Mouse (Mus musculus) forebrain, embryonic 12.5 days (tissue): Measurements from ENCODE around the gene Gpbar1. TPM values are rescaled to one million over a fixed set of nuclear protein-coding genes. Genes with fewer than 3 reads are reported as not detected.
"Not testable (repeated sequence)": the region's sequence is repeated elsewhere in the genome, so short reads cannot be mapped to it uniquely, and the experiment has no call there.

Source experiments
- ATAC-seq: fragments of 200-750 bp; cut with Nextera tagmentation; 2 replicates; pipeline ENCODE4 v1.8.0; 2017; ENCODE audit warnings: moderate TSS enrichment; ENCODE audit not compliant: low FRiP score
- H3K27ac ChIP-seq: fragments of 300-500 bp; sonication (generic); 2 replicates; pipeline ENCODE4 v1.5.1; 2016; ENCODE audit warnings: mild to moderate bottlenecking
- H3K27me3 ChIP-seq: fragments of 300-500 bp; sonication (generic); 2 replicates; pipeline ENCODE4 v1.6.1; 2016; ENCODE audit warnings: mild to moderate bottlenecking
- H3K36me3 ChIP-seq: fragments of 300-500 bp; sonication (generic); replicated peaks from 2 replicates; pipeline ENCODE4 v1.6.1; 2016; ENCODE audit warnings: mild to moderate bottlenecking
- H3K4me1 ChIP-seq: fragments of 300-500 bp; sonication (generic); 2 replicates; pipeline ENCODE4 v1.6.1; 2016
- H3K4me2 ChIP-seq: fragments of 300-500 bp; sonication (generic); 2 replicates; pipeline ENCODE4 v1.6.1; 2016; ENCODE audit warnings: mild to moderate bottlenecking, moderate library complexity
- H3K4me3 ChIP-seq: fragments of 300-500 bp; sonication (generic); replicated peaks from 2 replicates; pipeline ENCODE4 v1.5.1; 2016; ENCODE audit warnings: mild to moderate bottlenecking
- H3K9ac ChIP-seq: fragments of 300-500 bp; sonication (generic); 2 replicates; pipeline ENCODE4 v1.6.1; 2016; ENCODE audit warnings: mild to moderate bottlenecking
- H3K9me3 ChIP-seq: fragments of 300-500 bp; sonication (generic); 2 replicates; pipeline ENCODE4 v1.6.1; 2016
- WGBS: fragments of 180-500 bp; shearing (Covaris S2); methylation state at CpG from one replicate; pipeline ENCODE4 v1.1.7; 2016; 5-methylcytosine and 5-hydroxymethylcytosine counted together
- polyA plus RNA-seq: library from polyadenylated mRNA; unstranded; fragments of >200 nt; fragmentation: Nextera tagmentation; extraction: Ambion mirVana; gene quantifications from 2 replicates; pipeline ENCODE4 v1.2.1, GENCODE M21; 2016

Gene Gpbar1
- polyA plus RNA-seq, 1 experiment from 2014 or later, result 0.29 TPM

- Histone ChIP-seq H3K27me3 (no peaks in the 10 kb centered on the region), H3K9me3 (no peaks in the 10 kb centered on the region)
These were observed 37.9 kb downstream of the Gpbar1 start for GRCm38 (mm10) chr1:74316114-74316827.

GRCm38 (mm10) chr1:74318711-74319110 lies 40.4 kb downstream of the Gpbar1 start:
- no peak overlapping the region for H3K4me2 ChIP-seq
- H3K36me3 ChIP-seq, result no peaks in the 10 kb centered on the region
- no peaks in the 10 kb centered on the region for H3K9me3 ChIP-seq
- 86% methylated on average over 3 of the region's 3 CpGs for WGBS
- H3K9ac ChIP-seq, result no peak overlapping the region
- no peaks in the 10 kb centered on the region for H3K4me1 ChIP-seq
- no peak overlapping the region for H3K27ac ChIP-seq
- no peak for ATAC-seq
- no peak overlapping the region for H3K4me3 ChIP-seq
- H3K27me3 ChIP-seq, result no peaks in the 10 kb centered on the region

More at GRCm38 (mm10) chr1:74316114-74316827, 37.9 kb downstream of the Gpbar1 start:
- no peaks in the 10 kb centered on the region for H3K4me1 ChIP-seq
- WGBS, result 83% methylated on average over 4 of the region's 4 CpGs
- no peak overlapping the region for H3K4me2 ChIP-seq
- no peak overlapping the region for H3K4me3 ChIP-seq
- ATAC-seq, result no peak
- no peak overlapping the region for H3K27ac ChIP-seq
- no peaks in the 10 kb centered on the region for H3K36me3 ChIP-seq
- no peak overlapping the region for H3K9ac ChIP-seq

GRCm38 (mm10) chr1:74321396-74321795 lies 43.0 kb downstream of the Gpbar1 start:
- Histone ChIP-seq H3K9me3 (no peaks in the 10 kb centered on the region), H3K4me3 (no peak overlapping the region), H3K27ac (no peak overlapping the region), H3K36me3 (no peaks in the 10 kb centered on the region), H3K4me1 (no peaks in the 10 kb centered on the region), H3K9ac (no peak overlapping the region), H3K4me2 (no peak overlapping the region), H3K27me3 (no peaks in the 10 kb centered on the region)
- WGBS, result 91% methylated on average over 3 of the region's 3 CpGs
- no peak for ATAC-seq

- H3K36me3 ChIP-seq, H3K4me1 ChIP-seq, H3K27me3 ChIP-seq, H3K4me2 ChIP-seq, H3K27ac ChIP-seq, ATAC-seq, H3K9ac ChIP-seq, H3K9me3 ChIP-seq, H3K4me3 ChIP-seq: not testable (repeated sequence)
- WGBS, result 74% methylated on average over 2 of the region's 2 CpGs
These were observed 48.6 kb downstream of the Gpbar1 start for GRCm38 (mm10) chr1:74326916-74327315.

Other genes with a start within 250 kb of the Gpbar1 start
- 13.0 and 15.9 TPM in 2 replicates for gene Tns1, start 154.1 kb upstream of the Gpbar1 start, polyA plus RNA-seq
- 0.24 and 0.33 TPM in 2 replicates for gene Rufy4, start 153.0 kb upstream of the Gpbar1 start, polyA plus RNA-seq
- 0.14 TPM in 1 of 2 replicates, not detected in the other for gene Cxcr2, start 124.6 kb upstream of the Gpbar1 start, polyA plus RNA-seq
- gene Cxcr1, start 83.9 kb upstream of the Gpbar1 start, polyA plus RNA-seq, result not detected in 2 replicates
- 356 and 369 TPM in 2 replicates for gene Arpc2, start 42.5 kb upstream of the Gpbar1 start, polyA plus RNA-seq
- 184 and 190 TPM in 2 replicates for gene Aamp, start 6.2 kb downstream of the Gpbar1 start, polyA plus RNA-seq
- gene Pnkd, start 6.4 kb downstream of the Gpbar1 start, polyA plus RNA-seq, result 87.5 and 88.9 TPM in 2 replicates
- gene Tmbim1, start 27.1 kb downstream of the Gpbar1 start, polyA plus RNA-seq, result 6.7 and 7.9 TPM in 2 replicates
- 0.60 and 1.1 TPM in 2 replicates for gene Catip, start 83.6 kb downstream of the Gpbar1 start, polyA plus RNA-seq
- gene Slc11a1, start 96.6 kb downstream of the Gpbar1 start, polyA plus RNA-seq, result 1.3 and 1.7 TPM in 2 replicates
- gene Ctdsp1, start 113.0 kb downstream of the Gpbar1 start, polyA plus RNA-seq, result 33.1 and 33.3 TPM in 2 replicates
- 0.29 and 0.32 TPM in 2 replicates for gene Vil1, start 130.8 kb downstream of the Gpbar1 start, polyA plus RNA-seq
- 77.5 and 84.2 TPM in 2 replicates for gene Cnot9, start 227.5 kb downstream of the Gpbar1 start, polyA plus RNA-seq